Mouse (Mus musculus) yolk sac, embryonic 10.5 days (tissue): ENCODE data around the gene Nrap.
A peak's percentile ranks its signal among the peaks of the same experiment; 100 is the strongest.

Experiments
- DNase-seq: peaks from one replicate; pipeline ENCODE4 v3.0.0-alpha.2; 2017; ENCODE audit warnings: low spot score

Nrap gene

DNA sequence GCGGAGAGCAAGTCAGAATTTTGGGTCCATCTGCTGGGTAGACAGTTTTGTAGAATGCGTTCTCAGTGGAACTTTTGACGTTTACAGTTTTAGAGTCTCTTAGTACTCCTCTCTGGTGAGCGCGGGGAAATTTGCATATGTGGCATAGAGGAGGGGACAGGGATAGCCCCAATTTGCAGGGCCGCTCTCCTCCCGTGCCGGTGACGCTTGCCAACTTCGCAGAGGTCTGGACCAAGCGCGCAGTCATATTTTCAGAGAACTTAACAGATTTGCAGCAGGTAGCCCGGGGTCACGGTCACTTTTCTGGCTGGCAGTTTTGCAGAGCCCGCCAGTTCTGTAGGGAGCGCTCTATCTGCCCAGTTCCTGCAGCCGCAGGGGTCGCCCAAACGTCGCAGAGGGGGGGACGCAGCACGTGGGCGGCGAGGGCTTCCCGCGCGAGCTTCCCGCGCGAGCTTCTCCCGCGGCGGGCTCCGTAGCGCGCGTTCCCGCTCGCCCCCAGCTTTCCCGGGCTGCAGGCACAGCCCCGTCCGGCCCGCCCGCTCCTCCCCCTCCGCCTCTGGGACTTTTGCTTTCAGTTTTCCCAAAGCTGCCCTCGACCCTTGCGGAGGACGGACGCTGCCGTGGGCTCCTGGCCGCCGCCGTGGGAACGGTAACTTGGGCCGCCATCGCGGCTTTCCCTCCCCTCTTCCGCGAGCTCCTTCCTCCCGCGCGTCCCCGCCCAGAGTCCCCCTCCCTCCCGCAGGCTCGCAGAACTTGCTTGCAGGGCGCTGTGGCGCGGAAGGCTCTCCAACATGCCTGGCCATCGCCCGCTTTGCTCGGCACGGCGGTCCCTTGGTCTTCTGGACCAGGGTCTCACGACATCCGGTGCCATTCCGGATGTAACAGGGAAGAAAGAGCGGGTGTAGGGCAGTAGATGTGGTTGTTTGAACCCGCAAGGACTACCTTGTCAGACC, 7.1 kb upstream of the Nrap start, which contains the start of gene Casp7:
TSS of gene Casp7 (plus strand) at position 461 of the 953 bp plus-strand sequence.
- peak; percentile 75 for DNase-seq

DNA sequence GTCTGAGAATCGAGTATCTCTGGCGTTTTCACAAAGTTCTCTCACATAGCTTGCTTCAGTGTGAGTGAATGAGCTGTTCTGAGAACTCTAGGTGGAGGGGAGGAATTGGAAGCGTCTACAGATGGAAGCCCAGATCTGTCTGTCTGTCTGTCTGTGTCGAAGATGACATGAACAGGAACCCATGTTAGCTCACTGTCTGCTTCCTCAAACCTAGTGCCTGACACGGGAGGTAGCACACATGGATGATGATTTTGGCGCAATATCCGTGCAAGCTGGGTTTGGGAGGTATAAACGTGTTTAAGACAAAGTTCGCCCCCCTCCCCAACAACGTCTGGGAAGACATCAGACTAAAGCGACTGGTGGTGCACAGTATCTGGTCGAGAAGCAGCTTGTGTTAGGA, 6.4 kb upstream of the Nrap start:
- no peak for DNase-seq

GRCm38 (mm10) chr19:56395183-56395935, 5.5 kb upstream of the Nrap start:
- no peak for DNase-seq

GRCm38 (mm10) chr19:56393311-56393866, 3.6 kb upstream of the Nrap start:
- no peak for DNase-seq

- DNase-seq: peak; percentile 57
Measured at GRCm38 (mm10) chr19:56391307-56392046, 1.6 kb upstream of the Nrap start.

GRCm38 (mm10) chr19:56389176-56389575, 661 bp downstream of the Nrap start:
- DNase-seq: no peak

GRCm38 (mm10) chr19:56387726-56388302, 2.0 kb downstream of the Nrap start:
- no peak for DNase-seq

DNA sequence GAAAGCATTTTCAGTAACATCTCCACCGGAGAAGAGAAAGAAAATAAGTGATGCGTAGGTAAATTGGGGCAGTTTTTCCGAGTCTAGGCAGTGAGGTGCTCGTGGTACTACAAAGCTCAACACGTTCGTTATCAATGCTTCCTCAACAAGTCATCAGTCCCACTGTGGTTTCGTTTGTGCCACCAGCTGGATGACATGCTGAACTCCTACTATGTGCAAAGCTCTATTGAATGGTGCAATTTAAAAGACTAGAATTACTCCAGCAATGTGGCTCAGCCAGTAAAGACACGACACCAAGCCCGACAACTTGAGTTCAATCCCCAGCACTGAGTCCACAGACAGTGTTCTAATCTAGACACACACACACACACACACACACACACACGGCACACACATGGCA, 3.7 kb downstream of the Nrap start:
- DNase-seq: no peak

DNA sequence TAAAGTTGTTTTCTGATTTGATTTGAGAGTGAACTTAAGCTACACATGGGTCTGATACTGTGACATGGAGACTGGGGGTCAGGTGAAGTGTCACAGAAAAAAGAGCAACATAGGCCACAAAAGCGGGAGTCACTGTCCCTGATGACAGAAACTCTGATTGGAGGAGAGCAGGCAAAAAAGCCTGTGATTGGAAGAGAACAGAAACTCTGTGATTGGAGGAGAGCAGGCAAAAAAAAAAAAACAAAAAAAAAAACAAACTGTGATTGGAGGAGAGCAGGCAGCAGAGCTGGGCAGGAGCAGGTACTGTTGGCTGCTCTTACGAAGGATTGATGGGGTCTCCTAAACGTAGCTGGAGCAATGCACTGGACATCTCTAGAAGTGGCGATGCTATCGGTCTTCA, 4.3 kb downstream of the Nrap start:
- DNase-seq: no peak

- DNase-seq: no peak
Measured at GRCm38 (mm10) chr19:56381407-56381806, 8.4 kb downstream of the Nrap start.

DNA sequence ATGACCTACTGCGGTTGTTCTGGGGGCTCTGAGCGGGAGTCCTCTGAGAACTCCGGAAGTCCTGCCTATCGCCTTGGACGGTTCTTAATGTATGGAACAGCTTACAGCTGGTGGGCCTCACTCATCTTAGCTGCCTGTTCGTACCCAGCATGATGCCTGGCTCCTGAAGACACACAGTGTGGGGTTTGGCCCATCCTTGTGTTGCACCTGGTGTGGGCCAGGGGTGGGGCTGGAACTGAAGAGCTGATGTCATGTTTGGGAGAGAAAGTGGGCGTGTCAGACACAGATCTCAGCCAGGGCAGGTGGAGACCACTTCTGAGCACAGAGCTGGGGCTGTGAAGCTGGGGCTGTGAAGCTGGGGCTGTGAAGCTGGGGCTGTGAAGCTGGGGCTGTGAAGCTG, 9.5 kb downstream of the Nrap start:
- DNase-seq: no peak

DNA sequence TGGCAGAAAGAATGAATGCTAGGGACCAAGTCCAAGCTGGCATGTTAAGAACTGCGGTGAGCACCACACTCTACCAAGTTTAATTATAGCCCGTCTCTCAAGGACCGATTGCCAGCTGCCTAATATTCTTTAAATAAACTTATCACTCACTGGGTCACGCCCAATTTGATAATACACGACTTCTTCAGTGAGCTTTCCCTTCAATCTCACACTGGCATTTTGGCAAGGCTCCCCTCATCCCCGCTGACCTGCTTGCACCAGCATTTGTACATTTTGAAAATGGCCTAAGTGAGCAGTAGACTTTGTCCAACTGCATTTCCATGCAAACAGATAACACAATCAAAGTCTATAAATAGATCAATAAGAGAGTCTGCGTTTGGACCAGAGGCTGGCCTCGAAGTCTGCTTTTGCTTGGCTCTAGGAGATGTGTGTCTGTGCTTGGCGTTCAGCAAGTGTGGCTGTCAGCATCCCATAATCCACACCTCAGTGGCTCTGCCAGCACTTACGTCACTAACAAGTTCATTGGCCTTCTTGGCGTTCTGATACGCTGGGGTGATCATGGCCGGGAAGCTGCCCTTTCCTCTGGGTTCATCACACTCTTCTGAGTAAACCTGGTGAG, 11.2 kb downstream of the Nrap start:
- no peak for DNase-seq

- DNase-seq: no peak
Measured at GRCm38 (mm10) chr19:56378007-56378406, 11.8 kb downstream of the Nrap start.

- no peak for DNase-seq
Measured at GRCm38 (mm10) chr19:56374011-56374410, 15.8 kb downstream of the Nrap start.

DNA sequence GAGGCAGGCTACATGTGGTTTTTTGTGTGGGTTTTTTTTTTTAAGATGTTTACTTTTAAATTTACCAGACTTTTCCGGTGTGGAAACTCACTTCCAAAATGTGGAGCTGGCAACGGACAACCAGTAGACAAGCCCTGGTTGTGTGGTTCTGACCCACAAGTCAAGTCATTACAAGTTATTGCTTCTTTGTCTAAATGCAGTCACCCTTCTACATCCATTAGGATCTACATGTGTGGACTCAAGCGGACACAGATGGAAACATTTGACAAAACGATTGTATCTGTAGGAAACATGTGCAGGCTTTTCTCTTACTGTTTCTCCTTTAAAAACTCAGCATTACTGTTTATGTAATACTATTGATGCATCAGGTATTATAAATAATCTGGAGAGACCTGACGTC, 16.6 kb downstream of the Nrap start:
- DNase-seq: no peak

GRCm38 (mm10) chr19:56372226-56372625, 17.6 kb downstream of the Nrap start:
- DNase-seq: no peak

- no peak for DNase-seq
Measured at GRCm38 (mm10) chr19:56370389-56371150, 19.3 kb downstream of the Nrap start.

- no peak for DNase-seq
Measured at GRCm38 (mm10) chr19:56368912-56369311, 20.9 kb downstream of the Nrap start.

- peak; percentile 18 for DNase-seq
Measured at GRCm38 (mm10) chr19:56367778-56368177, 22.1 kb downstream of the Nrap start.

DNA sequence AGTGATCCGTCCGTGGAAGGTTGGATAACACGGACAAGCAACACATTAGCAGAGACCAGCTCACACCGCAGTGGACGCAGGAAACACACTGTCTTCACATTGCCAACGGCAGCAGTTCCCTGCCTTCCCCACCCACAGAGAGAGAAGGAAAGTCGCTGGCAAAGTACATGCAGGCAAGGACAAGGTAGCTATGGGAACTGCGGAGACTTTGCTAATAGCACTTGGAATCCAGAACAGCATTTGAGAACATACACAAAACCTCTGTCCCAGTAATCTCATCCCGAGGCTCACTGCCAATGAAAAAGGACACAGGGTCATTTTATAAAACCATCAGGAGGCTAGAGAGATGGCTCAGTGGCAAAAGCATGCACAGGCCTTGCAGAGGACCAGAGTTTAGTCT, 23.2 kb downstream of the Nrap start:
- DNase-seq: no peak
